Mouse (Mus musculus) hindbrain, postnatal 0 days (tissue): Measurements from ENCODE around the gene Scyl2. TPM values are rescaled to one million over a fixed set of nuclear protein-coding genes. Genes with fewer than 3 reads are reported as not detected.

Experiments
- ATAC-seq: fragments of 200-750 bp; cut with Nextera tagmentation; 2 replicates; pipeline ENCODE4 v1.8.0; 2017; ENCODE audit warnings: mild to moderate bottlenecking, moderate TSS enrichment, moderate library complexity
- DNase-seq: peaks from one replicate; pipeline ENCODE4 v3.0.0-alpha.2; 2015; ENCODE audit warnings: low spot score
- H3K27ac ChIP-seq: fragments of 300-500 bp; sonication (generic); 2 replicates; pipeline ENCODE4 v1.5.1; 2014; ENCODE audit warnings: mild to moderate bottlenecking
- H3K27me3 ChIP-seq: fragments of 300-500 bp; sonication (generic); 2 replicates; pipeline ENCODE4 v1.6.1; 2014; ENCODE audit warnings: low read length, mixed read lengths; ENCODE audit not compliant: insufficient read depth
- H3K36me3 ChIP-seq: fragments of 300-500 bp; sonication (generic); 2 replicates; pipeline ENCODE4 v1.6.1; 2014; ENCODE audit warnings: low read length, mixed read lengths; ENCODE audit not compliant: insufficient read depth
- H3K4me1 ChIP-seq: fragments of 300-500 bp; sonication (generic); 2 replicates; pipeline ENCODE4 v1.6.1; 2014; ENCODE audit warnings: antibody characterized with exemption, low read length, mixed read lengths; ENCODE audit not compliant: insufficient read depth
- H3K4me2 ChIP-seq: fragments of 300-500 bp; sonication (generic); 2 replicates; pipeline ENCODE4 v1.6.1; 2014; ENCODE audit warnings: low read depth, mild to moderate bottlenecking, low read length, moderate library complexity, mixed read lengths
- H3K4me3 ChIP-seq: fragments of 300-500 bp; sonication (generic); 2 replicates; pipeline ENCODE4 v1.5.1; 2014; ENCODE audit warnings: low read length
- H3K9ac ChIP-seq: fragments of 300-500 bp; sonication (generic); replicated peaks from 2 replicates; pipeline ENCODE4 v1.6.1; 2014; ENCODE audit warnings: mild to moderate bottlenecking, low read length, moderate library complexity, mixed read lengths
- H3K9me3 ChIP-seq: fragments of 300-500 bp; sonication (generic); 2 replicates; pipeline ENCODE4 v1.6.1; 2016; ENCODE audit warnings: low read length, mixed read lengths
- CTCF ChIP-seq: IDR thresholded peaks from 2 replicates; pipeline ENCODE4 v1.5.1; 2016; ENCODE audit warnings: antibody characterized with exemption, control low read depth, low read depth
- WGBS: fragments of 180-500 bp; shearing (Covaris S2); extraction: QIAGEN DNeasy Blood & Tissue Kit; methylation state at CpG from one replicate; pipeline ENCODE4 v1.1.7; 2014; 5-methylcytosine and 5-hydroxymethylcytosine counted together
- polyA plus RNA-seq: library from polyadenylated mRNA; unstranded; fragments of >200 nt; fragmentation: Nextera tagmentation; extraction: Ambion mirVana; gene quantifications from 2 replicates; pipeline ENCODE4 v1.2.1, GENCODE M21; 2015
- total RNA-seq: library from RNA; depleted of rRNA; stranded (reverse); fragments of >200 nt; gene quantifications from 2 replicates; pipeline ENCODE4 v1.2.3, GENCODE M21; 2014

The Scyl2 gene
- total and polyA plus RNA-seq, 2 experiments from 2014 or later, result 6.9 to 31.2 TPM

GRCm38 (mm10) chr10:89695194-89695911, 9.3 kb upstream of the Scyl2 start:
- WGBS, result 84% methylated on average over 20 of the region's 20 CpGs
- no peaks in the 10 kb centered on the region for H3K36me3 ChIP-seq
- ATAC-seq, result no peak
- DNase-seq, result no peak
- H3K27ac ChIP-seq, result no peak overlapping the region
- no peak for TF ChIP-seq CTCF
- H3K4me1 ChIP-seq, result no peaks in the 10 kb centered on the region
- no peak overlapping the region for H3K9ac ChIP-seq
- no peaks in the 10 kb centered on the region for H3K27me3 ChIP-seq
- no peak overlapping the region for H3K4me2 ChIP-seq
- no peaks in the 10 kb centered on the region for H3K9me3 ChIP-seq
- no peak overlapping the region for H3K4me3 ChIP-seq

- TF ChIP-seq CTCF, result no peak
- Histone ChIP-seq H3K27me3 (no peaks in the 10 kb centered on the region), H3K4me1 (no peaks in the 10 kb centered on the region), H3K4me2 (no peak overlapping the region), H3K27ac (no peak overlapping the region), H3K9ac (no peak overlapping the region), H3K36me3 (no peaks in the 10 kb centered on the region), H3K9me3 (no peaks in the 10 kb centered on the region), H3K4me3 (no peak overlapping the region)
- ATAC-seq (no peak), DNase-seq (no peak)
- 70% methylated on average over 8 of the region's 8 CpGs for WGBS
Measured at GRCm38 (mm10) chr10:89690021-89690420, 3.9 kb upstream of the Scyl2 start.

GRCm38 (mm10) chr10:89687455-89687854, 1.4 kb upstream of the Scyl2 start:
- WGBS, result 83% methylated on average over 2 of the region's 2 CpGs
- no peaks in the 10 kb centered on the region for H3K4me1 ChIP-seq
- no peak overlapping the region for H3K27ac ChIP-seq
- H3K9me3 ChIP-seq, result no peaks in the 10 kb centered on the region
- H3K9ac ChIP-seq, result no peak overlapping the region
- no peaks in the 10 kb centered on the region for H3K27me3 ChIP-seq
- no peak overlapping the region for H3K4me3 ChIP-seq
- DNase-seq, result no peak
- no peaks in the 10 kb centered on the region for H3K36me3 ChIP-seq
- no peak for TF ChIP-seq CTCF
- no peak overlapping the region for H3K4me2 ChIP-seq
- ATAC-seq, result no peak

- ATAC-seq, result peak; percentile 71
- TF ChIP-seq CTCF, result no peak
- peak; percentile 39 for DNase-seq
- no peaks in the 10 kb centered on the region for H3K9me3 ChIP-seq
- H3K36me3 ChIP-seq, result no peaks in the 10 kb centered on the region
- peak overlapping the region; percentile 69 for H3K4me2 ChIP-seq
- H3K27me3 ChIP-seq, result no peaks in the 10 kb centered on the region
- H3K4me3 ChIP-seq, result peak overlapping the region; percentile 99
- H3K4me1 ChIP-seq, result no peaks in the 10 kb centered on the region
- peak overlapping the region; percentile 94 for H3K9ac ChIP-seq
- 1% methylated on average over 51 of the region's 51 CpGs for WGBS
- H3K27ac ChIP-seq, result peak overlapping the region; percentile 83
Measured at GRCm38 (mm10) chr10:89685391-89686138, 520 bp downstream of the Scyl2 start.

- Histone ChIP-seq H3K9me3 (no peaks in the 10 kb centered on the region), H3K36me3 (no peaks in the 10 kb centered on the region), H3K9ac (no peak overlapping the region), H3K27ac (no peak overlapping the region), H3K4me3 (no peak overlapping the region), H3K27me3 (no peaks in the 10 kb centered on the region), H3K4me2 (no peak overlapping the region), H3K4me1 (no peaks in the 10 kb centered on the region)
- DNase-seq (no peak), ATAC-seq (no peak)
- WGBS, result 81% methylated on average over 10 of the region's 10 CpGs
- TF ChIP-seq CTCF, result no peak
Measured at GRCm38 (mm10) chr10:89682961-89683360, 3.1 kb downstream of the Scyl2 start.

- H3K27ac ChIP-seq, result no peak overlapping the region
- DNase-seq (no peak), ATAC-seq (no peak)
- no peak overlapping the region for H3K4me3 ChIP-seq
- TF ChIP-seq CTCF, result no peak
- H3K27me3 ChIP-seq, result no peaks in the 10 kb centered on the region
- H3K4me1 ChIP-seq, result no peaks in the 10 kb centered on the region
- no peaks in the 10 kb centered on the region for H3K9me3 ChIP-seq
- H3K4me2 ChIP-seq, result no peak overlapping the region
- H3K9ac ChIP-seq, result no peak overlapping the region
- H3K36me3 ChIP-seq, result no peaks in the 10 kb centered on the region
- WGBS, result 94% methylated on average over 1 of the region's 1 CpGs
Measured at GRCm38 (mm10) chr10:89682157-89682556, 3.9 kb downstream of the Scyl2 start.

GRCm38 (mm10) chr10:89681706-89682105, 4.4 kb downstream of the Scyl2 start:
- H3K4me3 ChIP-seq, result no peak overlapping the region
- no peak overlapping the region for H3K27ac ChIP-seq
- ATAC-seq, result no peak
- no peak overlapping the region for H3K9ac ChIP-seq
- no peaks in the 10 kb centered on the region for H3K27me3 ChIP-seq
- no peaks in the 10 kb centered on the region for H3K4me1 ChIP-seq
- no peaks in the 10 kb centered on the region for H3K9me3 ChIP-seq
- no peaks in the 10 kb centered on the region for H3K36me3 ChIP-seq
- no peak for DNase-seq
- no peak overlapping the region for H3K4me2 ChIP-seq
- TF ChIP-seq CTCF, result no peak
- 93% methylated on average over 4 of the region's 4 CpGs for WGBS
